Mouse (Mus musculus) hematopoietic stem cell, adult 5-6 weeks (primary cell): ENCODE measurements around the gene Serpine1. TPM values are rescaled to one million over a fixed set of nuclear protein-coding genes. Genes with fewer than 3 reads are reported as not detected.

Experiments
- ATAC-seq, 2 experiments: fragments of 125-278 bp in 1 of 2; replicated peaks in 1 of 2; 2 replicates each; pipeline ENCODE4 v1.8.0; 2016 to 2017; ENCODE audit warnings: inconsistent platforms in 2 of 2, mild to moderate bottlenecking in 2 of 2, moderate number of reproducible peaks in 2 of 2, low read depth in 1 of 2, moderate TSS enrichment in 1 of 2; ENCODE audit not compliant: low FRiP score in 2 of 2, poor library complexity in 2 of 2, severe bottlenecking in 2 of 2, insufficient read depth in 1 of 2, low TSS enrichment in 1 of 2
- total RNA-seq: library from RNA; stranded (forward); fragments of 172-1452, 232-1000 nt; gene quantifications from 2 replicates; pipeline ENCODE4 v1.2.3, GENCODE M21; 2017

Serpine1 gene
- total RNA-seq, 1 experiment from 2014 or later, result not detected

DNA sequence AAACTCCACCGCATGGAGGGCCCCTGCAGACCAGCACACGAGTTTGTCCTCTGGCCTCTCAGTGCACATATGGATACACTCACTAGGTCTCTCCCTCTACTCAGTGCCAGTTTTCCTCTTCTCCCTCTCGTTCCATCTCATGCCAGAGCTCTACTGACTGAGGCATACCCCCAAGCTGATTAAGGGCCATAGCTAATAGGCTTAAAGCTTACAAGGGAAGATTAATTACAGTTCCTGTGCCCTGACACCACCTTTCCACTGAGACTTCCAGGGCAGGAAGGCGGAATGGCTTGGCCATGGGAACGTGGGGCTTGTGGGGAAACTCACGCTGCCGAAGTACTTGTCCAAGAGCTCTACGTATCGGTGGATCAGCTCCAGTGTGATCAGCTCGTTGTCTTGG is 30.6 kb downstream of the Serpine1 start:
- ATAC-seq, result no peak

DNA sequence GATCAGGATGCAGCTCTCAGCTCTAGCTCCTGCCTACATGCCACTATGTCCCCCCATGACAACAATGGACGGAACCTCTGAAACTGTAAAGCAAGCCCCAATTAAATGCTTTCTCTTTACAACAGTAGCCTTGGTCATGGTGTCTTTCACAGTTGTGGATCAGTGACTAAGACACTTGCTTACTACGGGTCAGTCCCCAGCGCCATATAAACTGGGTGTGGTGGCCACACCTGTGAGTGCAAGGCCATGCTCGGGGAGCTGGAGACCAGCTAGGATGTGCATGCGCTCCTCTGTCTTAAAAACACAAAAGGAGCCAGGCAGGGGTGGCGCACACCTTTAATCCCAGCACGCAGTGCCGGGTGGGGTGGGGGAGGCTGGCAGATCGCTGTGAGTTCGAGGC is 32.6 kb downstream of the Serpine1 start:
- ATAC-seq, result no peak

GRCm38 (mm10) chr5:137036211-137036610 is 35.9 kb downstream of the Serpine1 start:
- ATAC-seq, result no peak

GRCm38 (mm10) chr5:137032641-137033074 is 39.4 kb downstream of the Serpine1 start:
- ATAC-seq, result peak; percentile 57 to 62

- ATAC-seq, result no peak
Observed at GRCm38 (mm10) chr5:137032033-137032421, 40.0 kb downstream of the Serpine1 start.

DNA sequence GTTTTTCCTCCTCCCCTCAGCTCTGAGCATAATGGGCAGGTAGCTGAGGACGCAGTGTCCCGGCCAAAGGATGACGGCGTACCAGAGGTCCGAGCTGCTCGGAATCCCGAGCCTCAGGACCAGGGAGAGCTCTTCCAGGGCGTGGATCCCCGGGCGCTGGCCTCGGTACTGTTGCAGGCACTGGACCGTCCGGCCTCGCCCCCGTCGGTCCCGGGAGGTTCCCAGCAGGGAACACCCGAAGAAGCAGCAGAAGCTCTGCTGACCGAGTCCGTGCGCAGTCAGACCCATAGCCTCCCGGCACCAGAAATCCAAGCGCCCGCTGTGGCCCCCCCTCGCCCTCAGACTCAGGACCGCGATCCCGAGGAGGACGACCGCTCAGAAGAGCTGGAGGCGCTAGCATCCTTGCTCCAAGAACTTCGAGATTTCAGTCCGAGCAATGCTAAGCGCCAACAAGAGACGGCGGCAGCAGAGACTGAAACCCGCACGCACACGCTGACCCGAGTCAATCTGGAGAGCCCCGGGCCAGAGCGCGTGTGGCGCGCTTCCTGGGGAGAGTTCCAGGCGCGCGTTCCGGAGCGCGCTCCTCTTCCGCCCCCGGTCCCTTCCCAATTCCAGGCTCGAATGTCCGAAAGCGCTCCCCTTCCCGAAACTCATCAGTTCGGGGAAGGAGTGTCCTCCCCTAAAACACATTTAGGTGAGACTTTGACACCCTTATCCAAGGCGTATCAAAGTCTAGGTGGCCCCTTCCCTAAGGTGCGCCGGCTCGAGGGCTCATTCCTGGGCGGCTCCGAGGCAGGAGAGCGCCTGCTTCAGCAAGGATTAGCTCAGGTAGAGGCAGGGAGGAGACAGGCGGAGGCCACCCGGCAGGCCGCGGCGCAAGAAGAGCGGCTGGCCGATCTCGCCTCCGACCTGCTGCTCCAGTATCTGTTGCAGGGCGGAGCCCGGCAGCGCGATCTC is 40.7 kb downstream of the Serpine1 start:
- ATAC-seq, result no peak

- ATAC-seq, result no peak
Observed at GRCm38 (mm10) chr5:137030416-137030810, 41.7 kb downstream of the Serpine1 start.

DNA sequence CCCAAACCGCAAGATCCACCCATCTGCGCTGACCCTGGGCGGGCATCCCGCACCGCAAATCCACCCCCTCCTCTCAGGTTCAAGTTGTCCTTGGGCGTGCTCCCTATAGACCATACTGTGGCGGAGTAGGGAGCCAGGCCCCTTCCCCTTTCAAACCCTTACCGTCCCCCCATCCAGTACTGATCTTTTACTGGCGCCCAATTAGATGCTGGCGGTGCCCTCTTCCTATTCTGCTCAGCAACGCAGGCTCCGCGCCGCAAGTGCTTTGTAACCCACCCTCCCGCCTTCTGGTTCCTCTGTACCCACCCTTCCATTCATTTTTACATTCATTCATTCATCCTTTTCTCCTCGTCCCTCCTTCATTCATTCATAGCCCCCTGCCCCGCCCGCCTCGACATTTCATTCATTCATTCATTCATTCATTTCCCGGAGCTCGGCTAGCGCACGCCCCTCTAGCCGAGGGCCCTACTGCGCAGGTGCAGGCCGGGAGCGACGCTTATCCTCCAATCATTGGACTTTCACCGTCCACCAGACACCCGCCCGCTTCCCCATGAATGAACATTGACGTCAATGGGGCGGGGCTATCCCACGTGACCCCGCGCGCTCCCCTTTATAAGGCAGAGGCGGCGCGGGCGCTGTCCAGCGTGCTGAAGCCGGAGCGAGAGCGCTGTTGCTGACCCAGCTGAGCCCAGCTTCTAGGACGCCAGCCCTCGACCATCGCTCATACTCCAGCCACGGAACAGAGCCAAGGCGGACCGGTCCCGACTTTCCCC is 42.2 kb downstream of the Serpine1 start:
- peak; percentile 48 to 64 for ATAC-seq

DNA sequence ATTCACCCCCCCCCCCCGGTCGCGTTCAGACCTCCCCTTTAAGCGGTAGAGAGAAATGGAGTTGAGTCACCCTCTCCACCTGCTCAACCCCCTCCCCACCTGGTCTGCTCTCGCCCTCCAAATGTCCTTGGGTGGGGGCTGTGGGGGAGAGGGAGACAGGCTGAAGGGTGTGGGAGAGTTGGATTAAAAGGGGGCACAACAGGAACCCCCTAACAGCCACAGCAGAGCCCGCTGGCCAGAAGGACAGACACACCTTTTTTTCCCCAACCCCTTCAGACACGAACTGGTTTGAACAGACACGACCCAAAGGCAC is 42.8 kb downstream of the Serpine1 start:
- ATAC-seq, result no peak

DNA sequence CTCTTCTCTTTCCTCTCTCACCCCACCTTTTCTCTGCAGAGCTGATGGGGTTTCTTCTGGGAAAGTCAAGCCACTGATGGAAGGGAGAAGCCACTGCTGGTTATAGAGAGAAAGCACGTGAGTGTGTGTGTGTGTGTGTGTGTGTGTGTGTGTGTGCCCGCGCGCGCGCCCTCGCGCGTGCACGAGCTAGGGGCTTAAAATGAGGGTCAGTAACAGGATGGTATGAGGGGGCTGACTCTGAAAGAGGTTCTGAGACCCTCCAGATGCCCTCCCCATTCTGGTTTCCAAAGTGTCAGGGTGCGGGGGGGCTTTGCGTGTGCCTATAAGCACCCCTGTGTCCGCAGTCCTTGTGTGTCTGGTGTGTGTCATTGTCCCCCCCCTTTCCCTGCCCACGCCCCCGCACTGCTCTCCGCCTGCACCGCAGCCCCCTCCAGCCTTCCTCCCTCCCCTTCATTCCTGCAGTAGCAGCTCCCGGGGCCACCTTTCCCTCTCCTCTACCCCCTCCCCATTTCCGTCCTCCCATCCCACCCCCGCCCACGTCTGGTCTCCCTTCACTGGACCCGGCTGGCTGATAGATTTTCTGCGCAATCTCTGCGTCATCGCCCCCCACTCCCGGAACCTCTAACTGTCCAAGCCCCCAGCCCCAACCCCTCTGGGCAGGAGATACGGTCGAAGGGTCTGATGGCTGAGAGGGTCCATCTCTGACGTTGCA is 43.4 kb downstream of the Serpine1 start:
- ATAC-seq, result no peak

DNA sequence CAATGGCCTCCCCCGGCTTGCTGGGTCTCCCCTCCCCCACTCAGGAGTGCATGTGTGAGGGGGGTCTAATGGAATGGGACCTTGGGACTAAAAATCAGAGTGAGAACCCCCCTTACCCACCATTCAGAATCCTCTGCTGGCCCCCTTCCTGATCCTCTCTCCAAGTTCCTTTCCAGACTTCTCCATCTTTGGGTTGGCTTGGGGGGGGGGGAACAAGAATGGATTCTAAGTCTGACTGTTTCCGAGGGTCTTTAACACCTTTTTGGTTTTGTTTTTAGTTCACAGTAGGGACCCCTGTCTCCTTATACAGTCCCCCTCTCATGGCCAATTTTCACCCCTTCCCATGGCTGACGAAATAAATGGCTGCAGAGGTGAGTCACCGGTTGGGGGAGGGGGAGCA is 46.0 kb downstream of the Serpine1 start, which contains the start of gene Vgf:
Gene Vgf (plus strand): TSS at position 301 of the 400 bp plus-strand sequence.
- no peak for ATAC-seq

GRCm38 (mm10) chr5:137025132-137025531 is 46.9 kb downstream of the Serpine1 start:
- ATAC-seq, result peak; percentile 68 to 78; a peak in 3 of 4 replicates

GRCm38 (mm10) chr5:137024318-137024717 is 47.8 kb downstream of the Serpine1 start:
- no peak for ATAC-seq

DNA sequence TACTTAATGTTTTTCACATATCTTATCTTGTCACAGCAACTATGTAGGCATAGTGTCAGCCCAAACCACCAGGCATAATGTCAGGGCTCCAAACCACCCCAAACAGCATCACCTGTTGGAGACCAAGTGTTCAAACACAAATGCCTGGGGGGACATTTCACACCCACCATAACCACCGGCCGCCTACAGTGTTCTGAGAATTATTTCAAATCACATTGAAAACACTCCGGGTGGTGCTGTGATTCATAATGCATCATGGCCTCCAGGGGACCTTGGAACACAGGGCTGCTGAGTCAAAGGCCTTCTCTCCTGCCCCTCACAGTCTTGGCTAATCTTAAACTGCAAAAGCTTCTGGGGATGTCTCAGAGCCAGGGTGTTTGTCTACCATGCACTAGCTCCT is 56.2 kb downstream of the Serpine1 start:
- no peak for ATAC-seq

- no peak for ATAC-seq
Observed at GRCm38 (mm10) chr5:137012401-137012950, 59.6 kb downstream of the Serpine1 start.
